ENCODE assay signal across 20 mouse cellular contexts in genomic region chr8:110731346-110731859, GRCm38 (mm10). TPM values are rescaled to one million over a fixed set of nuclear protein-coding genes. Genes with fewer than 3 reads are reported as not detected.
A peak's percentile ranks its signal among the peaks of the same experiment; 100 is the strongest.
DNase-seq lines count a peak whose midpoint lies in the region; ATAC-seq and TF ChIP-seq lines count a peak whose summit lies in the region.
"Had no signal": no experiment of that assay in that cellular context is flagged by ENCODE, and none has a peak within 500 bp of the region (broad histone marks: within the 10 kb centered on the region; RNA-seq: fewer than 3 reads in every experiment).

No protein-coding gene starts in this region.

- peaks cover 10% of the 10 kb centered on the region for H3K4me1 ChIP-seq in limb, embryonic 10.5 days

- peak; percentile 34 for TF ChIP-seq POLR2A in myocyte (IDR thresholded peaks at IDR 0.05; ENCODE audit: insufficient read length, low read depth)

- no peak overlapping the region for H3K27ac ChIP-seq in limb, embryonic 10.5 days
- H3K27ac ChIP-seq: forebrain, embryonic 10.5 days; forebrain, embryonic 13.5 days; hindbrain, embryonic 12.5 days; hindbrain, embryonic 15.5 days had no signal

- H3K36me3 ChIP-seq in myocyte (ENCODE audit: control insufficient read depth, insufficient read depth): peaks cover 48% of the 10 kb centered on the region
- peaks cover 100% of the 10 kb centered on the region for H3K36me3 ChIP-seq in limb, embryonic 10.5 days

- H3K4me3 ChIP-seq in myocyte: no peak overlapping the region
- no peak overlapping the region for H3K4me3 ChIP-seq in limb, embryonic 10.5 days
- H3K4me3 ChIP-seq: forebrain, embryonic 10.5 days; forebrain, embryonic 13.5 days; hindbrain, embryonic 12.5 days; hindbrain, embryonic 15.5 days had no signal

- 94% methylated on average over 8 of the region's 8 CpGs for WGBS in limb, embryonic 10.5 days

- DNase-seq in cerebellum, adult 11 months: peak; percentile 19
- DNase-seq in right cerebral cortex, postnatal 25 days: peak; percentile 34
- DNase-seq in right cerebral cortex, postnatal 4 days: no peak
- peak; percentile 51 for DNase-seq in cerebellum, adult 9-10 months
- DNase-seq in limb, embryonic 10.5 days (ENCODE audit: low spot score): no peak
- DNase-seq in gastrocnemius, postnatal 25 days: no peak
- DNase-seq: adrenal gland, adult 2 months; adrenal gland, postnatal 14 days; gastrocnemius, postnatal 10 days; heart, adult 11 months; kidney, adult 18-20 months; kidney, adult 9 months had no signal

- no peaks in the 10 kb centered on the region for H3K27me3 ChIP-seq in myocyte (ENCODE audit: control insufficient read depth, insufficient read depth, insufficient read length)
- H3K27me3 ChIP-seq in limb, embryonic 10.5 days (ENCODE audit: low read depth, poor library complexity, severe bottlenecking): no peaks in the 10 kb centered on the region
- H3K27me3 ChIP-seq: forebrain, embryonic 13.5 days; hindbrain, embryonic 12.5 days; hindbrain, embryonic 15.5 days had no signal

- H3ac ChIP-seq in myocyte (ENCODE audit: control insufficient read depth, insufficient read length): no peak overlapping the region

- H3K9me3 ChIP-seq in limb, embryonic 10.5 days (replicated peaks): no peaks in the 10 kb centered on the region
- H3K9me3 ChIP-seq: forebrain, embryonic 10.5 days; forebrain, embryonic 13.5 days; hindbrain, embryonic 12.5 days; hindbrain, embryonic 15.5 days had no signal

- no peak for ATAC-seq in cerebellum, adult (ENCODE audit: insufficient number of reproducible peaks, low FRiP score, low TSS enrichment)
- ATAC-seq: forebrain, embryonic 13.5 days; forebrain, embryonic 16.5 days had no signal

- no peaks in the 10 kb centered on the region for H3K79me2 ChIP-seq in myocyte (ENCODE audit: control insufficient read depth, insufficient read depth)

- no peak overlapping the region for H3K4me2 ChIP-seq in myocyte (ENCODE audit: low read depth)
- H3K4me2 ChIP-seq: forebrain, embryonic 13.5 days; heart, embryonic 11.5 days; hindbrain, embryonic 12.5 days; hindbrain, embryonic 15.5 days had no signal

TF ChIP-seq in myocyte, 11 proteins besides CTCF, POLR2A, EP300 and RAD21:
- TF ChIP-seq POLR2AphosphoS2 (IDR thresholded peaks at IDR 0.05; ENCODE audit: insufficient read length, low read depth) (peak; percentile 49), MAX (IDR thresholded peaks at IDR 0.05; ENCODE audit: low read depth) (no peak)
TF ChIP-seq in myocyte: peak in this region for 1.

RNA-seq across cellular contexts. Expression of gene Mtss1l, which starts 10.1 kb away (rescaled TPM):
- polyA plus RNA-seq in myocyte (2012; fragmentation: generic; extraction: Trizol): 108 TPM
- polyA plus RNA-seq in limb, embryonic 10.5 days (2016; fragmentation: Nextera tagmentation; extraction: Ambion mirVana): 7.8 and 8.8 TPM in 2 replicates
- total RNA-seq in gastrocnemius, postnatal 25 days (2021): 10 to 100 TPM; 64.7 to 82.3 TPM

Comparison
In these comparisons a context has a peak if more than half of its experiments do, and no peak if none do; other contexts are left out.
1. DNase-seq: peak in cerebellum, adult 11 months (single experiment), right cerebral cortex, postnatal 25 days (single experiment) and cerebellum, adult 9-10 months (single experiment); none in right cerebral cortex, postnatal 4 days (single experiment), limb, embryonic 10.5 days (single experiment) and gastrocnemius, postnatal 25 days (single experiment).
2. RNA of gene Mtss1l, which starts 10.1 kb away (polyA plus RNA-seq): 108 TPM in myocyte (single experiment); 7.8 to 8.8 TPM in limb, embryonic 10.5 days; every median in the first group is over 10 times any median in the second.